Mouse (Mus musculus) intestine, embryonic 16.5 days (tissue): Measurements from ENCODE around the gene Rfx7. TPM values are rescaled to one million over a fixed set of nuclear protein-coding genes. Genes with fewer than 3 reads are reported as not detected.

Source experiments
- ATAC-seq: fragments of 200-750 bp; cut with Nextera tagmentation; 2 replicates; pipeline ENCODE4 v1.8.0; 2017; ENCODE audit warnings: moderate TSS enrichment, moderate library complexity
- H3K27ac ChIP-seq: fragments of 300-500 bp; sonication (generic); 2 replicates; pipeline ENCODE4 v1.5.1; 2014; ENCODE audit warnings: mild to moderate bottlenecking, low read length
- H3K27me3 ChIP-seq: fragments of 300-500 bp; sonication (generic); replicated peaks from 2 replicates; pipeline ENCODE4 v1.6.1; 2014; ENCODE audit warnings: low read length, control low read depth, mixed read lengths; ENCODE audit not compliant: control insufficient read depth, insufficient read depth
- H3K36me3 ChIP-seq: fragments of 300-500 bp; sonication (generic); 2 replicates; pipeline ENCODE4 v1.6.1; 2014; ENCODE audit warnings: low read length, control low read depth; ENCODE audit not compliant: control insufficient read depth, insufficient read depth
- H3K4me1 ChIP-seq: fragments of 300-500 bp; sonication (generic); 2 replicates; pipeline ENCODE4 v1.6.1; 2014; ENCODE audit warnings: low read length, control low read depth, mixed read lengths; ENCODE audit not compliant: control insufficient read depth, insufficient read depth
- H3K4me2 ChIP-seq: fragments of 300-500 bp; sonication (generic); 2 replicates; pipeline ENCODE4 v1.6.1; 2014; ENCODE audit warnings: low read depth, low read length, control low read depth
- H3K4me3 ChIP-seq: fragments of 300-500 bp; sonication (generic); 2 replicates; pipeline ENCODE4 v1.5.1; 2014; ENCODE audit warnings: mild to moderate bottlenecking, low read length
- H3K9ac ChIP-seq: fragments of 300-500 bp; sonication (generic); 2 replicates; pipeline ENCODE4 v1.6.1; 2014; ENCODE audit warnings: low read depth, low read length
- H3K9me3 ChIP-seq: fragments of 300-500 bp; sonication (generic); 2 replicates; pipeline ENCODE4 v1.6.1; 2016; ENCODE audit warnings: low read length, control low read depth; ENCODE audit not compliant: control insufficient read depth
- WGBS: fragments of 180-500 bp; shearing (Covaris S2); extraction: QIAGEN DNeasy Blood & Tissue Kit; methylation state at CpG from one replicate; pipeline ENCODE4 v1.1.7; 2014; 5-methylcytosine and 5-hydroxymethylcytosine counted together
- polyA plus RNA-seq: library from polyadenylated mRNA; unstranded; fragments of >200 nt; fragmentation: Nextera tagmentation; extraction: Ambion mirVana; gene quantifications from 2 replicates; pipeline ENCODE4 v1.2.1, GENCODE M21; 2015

Gene Rfx7
- polyA plus RNA-seq, 1 experiment from 2014 or later, result 6.3 TPM

DNA sequence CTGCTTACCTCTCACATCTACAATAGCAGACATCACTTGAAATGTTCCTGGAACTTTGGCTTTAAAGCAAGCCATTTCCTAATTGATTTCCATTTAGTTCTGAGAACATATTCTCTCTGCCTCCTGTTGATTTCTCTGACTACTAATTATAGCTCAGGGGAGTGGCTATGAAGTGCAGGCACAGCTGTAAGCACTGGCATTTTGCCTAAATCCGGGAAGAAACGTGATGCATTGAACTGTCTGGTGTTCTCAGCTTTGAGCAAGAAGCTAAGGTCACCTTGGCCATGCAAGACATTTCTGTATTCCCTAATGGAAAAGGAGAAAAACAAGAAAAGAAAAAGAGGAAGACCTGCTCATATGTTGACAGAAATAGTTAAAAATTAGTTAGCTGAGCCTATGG is 96.6 kb downstream of the Rfx7 start:
- peak overlapping the region; percentile 54; the same call in 1 of the 2 replicates for H3K27ac ChIP-seq
- no peak overlapping the region for H3K4me2 ChIP-seq
- 9% methylated on average over 2 of the region's 2 CpGs for WGBS
- no peaks in the 10 kb centered on the region for H3K9me3 ChIP-seq
- H3K4me3 ChIP-seq, result no peak overlapping the region
- no peaks in the 10 kb centered on the region for H3K36me3 ChIP-seq
- peaks cover 11% of the 10 kb centered on the region; the same call in 1 of the 2 replicates for H3K4me1 ChIP-seq
- ATAC-seq, result peak; percentile 83
- H3K9ac ChIP-seq, result no peak overlapping the region
- no peaks in the 10 kb centered on the region for H3K27me3 ChIP-seq

DNA sequence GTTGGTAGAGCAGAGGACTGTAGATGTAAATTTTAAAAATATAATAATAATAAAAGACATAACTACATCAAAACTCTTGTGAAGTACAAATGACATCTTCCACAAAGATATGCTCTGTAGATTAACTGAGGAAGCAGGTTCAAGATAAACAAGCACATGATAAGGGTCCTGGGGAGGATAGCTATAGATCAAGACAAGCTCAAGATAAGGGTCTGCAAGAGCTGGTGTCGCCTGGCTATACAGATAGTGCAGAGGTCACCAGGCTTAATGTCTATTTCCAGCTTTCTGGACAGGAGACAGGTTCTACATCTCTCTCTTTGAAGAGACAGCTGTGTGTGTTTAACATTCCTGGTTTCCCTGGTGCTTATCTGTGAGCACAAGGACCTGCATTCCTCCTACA is 100.2 kb downstream of the Rfx7 start:
- Histone ChIP-seq H3K27me3 (no peaks in the 10 kb centered on the region), H3K4me2 (no peak overlapping the region), H3K27ac (no peak overlapping the region), H3K4me1 (peaks cover 11% of the 10 kb centered on the region; the same call in 1 of the 2 replicates), H3K4me3 (no peak overlapping the region), H3K9me3 (no peaks in the 10 kb centered on the region), H3K36me3 (no peaks in the 10 kb centered on the region), H3K9ac (no peak overlapping the region)
- ATAC-seq, result no peak
- WGBS, result 15% methylated on average over 1 of the region's 1 CpGs

DNA sequence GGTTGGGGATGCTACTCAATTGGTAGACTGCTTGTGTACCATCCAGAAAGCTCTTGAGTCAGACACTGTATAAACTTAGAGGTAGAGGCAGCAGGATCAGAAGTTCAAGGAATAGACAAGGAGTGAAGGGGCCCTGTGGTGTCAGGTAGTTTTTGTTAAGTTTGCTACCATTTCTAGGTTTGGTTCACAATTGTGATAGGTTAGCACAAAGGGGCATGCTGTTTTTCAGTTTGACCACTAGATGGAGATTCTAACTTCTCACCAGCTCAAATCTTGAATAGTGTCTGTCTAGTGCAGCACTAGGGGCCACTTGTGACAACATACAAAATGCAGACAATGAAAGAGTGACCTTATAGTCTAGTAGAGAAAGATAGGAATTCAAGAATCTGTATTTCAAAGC is 103.1 kb downstream of the Rfx7 start:
- Histone ChIP-seq H3K4me1 (peaks cover 9% of the 10 kb centered on the region; the same call in 1 of the 2 replicates), H3K4me2 (no peak overlapping the region), H3K36me3 (no peaks in the 10 kb centered on the region), H3K9ac (no peak overlapping the region), H3K27ac (no peak overlapping the region), H3K9me3 (no peaks in the 10 kb centered on the region), H3K27me3 (no peaks in the 10 kb centered on the region), H3K4me3 (no peak overlapping the region)
- no peak for ATAC-seq

DNA sequence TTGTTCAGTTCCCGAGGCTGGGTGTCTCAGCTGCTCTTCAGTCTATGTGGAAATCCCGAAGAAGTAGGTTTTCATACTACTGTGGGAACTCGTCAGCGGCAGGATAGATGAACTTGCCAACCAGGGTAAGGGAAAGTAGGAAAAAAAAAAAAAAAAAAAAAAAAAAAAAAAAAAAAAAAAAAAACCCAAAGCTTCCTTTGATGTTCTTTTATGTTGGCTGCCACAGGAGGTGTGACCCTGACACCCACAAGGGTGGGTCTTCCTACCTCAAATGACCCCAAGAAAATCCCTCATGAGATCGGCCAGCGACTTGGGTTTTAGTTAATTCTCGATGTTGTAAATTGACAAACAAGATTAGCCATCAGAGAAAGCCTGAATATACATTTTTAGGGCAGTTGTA is 104.5 kb downstream of the Rfx7 start:
- Histone ChIP-seq H3K9me3 (no peaks in the 10 kb centered on the region), H3K4me2 (no peak overlapping the region), H3K27me3 (no peaks in the 10 kb centered on the region), H3K4me1 (peaks cover 23% of the 10 kb centered on the region), H3K27ac (no peak overlapping the region), H3K36me3 (no peaks in the 10 kb centered on the region), H3K4me3 (no peak overlapping the region), H3K9ac (no peak overlapping the region)
- WGBS, result 85% methylated on average over 7 of the region's 7 CpGs
- no peak for ATAC-seq

DNA sequence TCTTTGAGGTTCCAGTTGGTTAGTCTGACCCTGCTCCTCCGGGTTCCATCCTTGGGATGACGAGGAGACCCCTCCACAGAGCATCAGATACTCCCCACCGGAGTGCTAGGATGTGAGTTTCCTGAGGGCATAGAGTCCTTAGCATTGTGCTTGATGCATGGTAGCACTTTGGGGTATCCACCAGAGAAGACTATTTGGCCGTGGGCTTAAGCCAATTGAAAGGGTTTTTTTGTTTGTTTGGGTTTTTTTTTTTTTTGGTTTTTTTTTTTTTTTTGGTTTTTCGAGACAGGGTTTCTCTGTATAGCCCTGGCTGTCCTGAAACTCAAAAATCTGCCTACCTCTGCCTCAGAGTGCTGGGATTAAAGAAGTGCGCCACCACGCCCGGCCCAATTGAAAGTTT is 105.2 kb downstream of the Rfx7 start:
- ATAC-seq, result no peak
- Histone ChIP-seq H3K4me3 (no peak overlapping the region), H3K27me3 (no peaks in the 10 kb centered on the region), H3K4me1 (peaks cover 23% of the 10 kb centered on the region), H3K9me3 (no peaks in the 10 kb centered on the region), H3K27ac (no peak overlapping the region), H3K9ac (no peak overlapping the region), H3K4me2 (no peak overlapping the region), H3K36me3 (no peaks in the 10 kb centered on the region)
- WGBS, result 82% methylated on average over 8 of the region's 8 CpGs

DNA sequence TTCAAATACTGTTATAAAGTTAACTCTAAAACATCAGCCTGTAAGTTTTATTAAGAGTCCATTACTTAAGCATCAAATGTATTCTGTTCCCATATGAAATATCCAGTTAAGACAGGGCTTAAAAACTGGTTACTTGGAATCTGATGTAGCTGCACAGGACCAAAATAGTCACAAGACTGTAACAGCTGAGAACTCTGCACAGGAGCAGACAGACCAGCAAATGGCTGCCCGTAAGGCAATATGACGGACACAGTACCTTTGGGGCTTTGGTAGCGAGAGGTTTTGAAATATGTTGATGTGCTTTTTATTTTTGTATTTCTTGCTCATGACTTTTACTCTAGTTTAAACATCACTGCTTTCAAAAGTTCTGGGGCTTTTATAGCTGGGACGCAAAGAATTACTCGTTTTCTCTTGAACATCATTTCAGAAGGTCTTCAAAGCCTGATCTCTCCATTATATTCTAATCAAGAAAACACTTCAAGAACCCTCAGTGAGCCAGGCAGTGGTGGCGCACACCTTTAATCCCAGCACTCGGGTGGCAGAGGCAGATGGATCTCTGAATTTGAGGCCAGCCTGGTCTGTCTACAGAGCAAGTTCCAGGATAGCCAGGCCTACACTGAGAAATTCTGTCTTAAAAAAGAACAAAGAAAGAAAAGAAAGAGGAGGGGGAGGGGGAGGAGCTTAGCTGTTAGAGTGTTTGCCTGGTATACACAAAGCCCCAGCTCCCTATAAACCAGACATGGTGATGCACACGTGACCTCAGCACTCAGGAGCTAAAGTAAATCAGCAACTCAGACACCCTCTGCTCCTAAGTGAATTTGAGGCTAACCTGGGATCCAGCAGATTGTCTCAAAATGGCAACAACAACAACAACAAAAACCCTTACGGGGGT is 107.2 kb downstream of the Rfx7 start:
- H3K9me3 ChIP-seq, result no peaks in the 10 kb centered on the region
- peak; percentile 79 for ATAC-seq
- H3K36me3 ChIP-seq, result no peaks in the 10 kb centered on the region
- 44% methylated on average over 9 of the region's 9 CpGs for WGBS
- peak overlapping the region; percentile 65 for H3K4me2 ChIP-seq
- peak overlapping the region; percentile 35 for H3K4me3 ChIP-seq
- peak overlapping the region; percentile 96 for H3K27ac ChIP-seq
- H3K27me3 ChIP-seq, result no peaks in the 10 kb centered on the region
- peaks cover 31% of the 10 kb centered on the region for H3K4me1 ChIP-seq
- peak overlapping the region; percentile 73 for H3K9ac ChIP-seq

DNA sequence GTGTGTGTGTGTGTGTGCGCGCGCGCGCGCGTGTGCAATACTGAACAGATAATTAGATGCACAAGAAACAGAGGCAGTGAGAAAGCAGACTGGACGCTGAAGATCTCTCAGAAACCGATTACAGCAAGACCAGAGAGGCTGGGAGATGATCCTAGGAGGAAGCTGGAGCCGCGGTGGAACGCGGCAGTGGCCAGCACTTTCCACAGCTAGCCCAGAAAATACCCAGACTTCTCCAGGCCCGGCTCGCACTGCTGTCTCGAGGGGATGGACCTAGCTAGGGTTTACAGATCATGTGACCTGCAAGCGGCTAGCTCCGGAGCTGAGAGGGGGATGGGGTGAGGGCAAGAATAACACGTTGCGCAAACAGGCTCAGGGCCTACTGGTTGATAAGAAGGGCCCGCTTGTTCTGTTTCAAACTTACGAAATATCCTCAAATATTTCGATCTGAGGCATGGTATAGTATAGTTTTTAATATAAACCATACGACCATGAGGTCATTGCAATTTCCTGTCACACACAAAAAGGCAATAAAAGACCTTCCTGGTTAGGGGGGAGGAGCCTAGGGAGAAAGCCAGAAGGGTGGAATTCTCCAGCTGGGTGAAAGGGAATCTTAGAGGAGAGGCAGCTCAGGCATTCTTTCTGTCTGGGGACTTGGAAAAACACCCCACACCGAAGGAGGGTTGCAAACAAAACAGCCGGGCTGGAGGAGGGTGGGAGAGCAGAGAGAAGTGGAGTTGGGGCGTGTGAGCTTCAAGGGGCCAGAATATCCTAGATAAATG is 108.0 kb downstream of the Rfx7 start:
- peaks cover 32% of the 10 kb centered on the region for H3K4me1 ChIP-seq
- 1% methylated on average over 27 of the region's 27 CpGs for WGBS
- ATAC-seq, result peak; percentile 95
- H3K9me3 ChIP-seq, result no peaks in the 10 kb centered on the region
- no peaks in the 10 kb centered on the region for H3K36me3 ChIP-seq
- peak overlapping the region; percentile 35 for H3K4me3 ChIP-seq
- peak overlapping the region; percentile 65 for H3K4me2 ChIP-seq
- H3K27ac ChIP-seq, result peak overlapping the region; percentile 96
- no peaks in the 10 kb centered on the region for H3K27me3 ChIP-seq
- H3K9ac ChIP-seq, result peak overlapping the region; percentile 73

DNA sequence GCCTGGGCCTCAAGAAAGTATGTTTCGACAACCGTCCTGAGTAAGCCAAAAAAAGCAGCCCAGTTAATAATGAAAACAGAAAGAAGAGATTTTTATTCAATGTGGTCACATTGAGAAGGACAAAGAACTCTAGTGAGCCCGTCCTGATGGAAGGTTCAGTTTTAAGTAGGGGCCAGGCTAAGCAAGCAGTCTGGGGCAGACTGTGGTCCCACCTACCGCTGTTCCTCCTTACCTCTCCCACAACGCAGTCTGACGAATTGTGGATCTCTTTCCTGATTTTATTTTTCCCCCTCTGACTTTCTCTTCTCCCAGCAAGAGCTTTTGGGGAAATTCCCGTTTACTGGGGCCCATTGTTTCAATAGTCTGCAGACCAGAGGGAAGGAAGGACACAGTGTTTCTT is 108.6 kb downstream of the Rfx7 start:
- peak overlapping the region; percentile 96 for H3K27ac ChIP-seq
- peak; percentile 10; the same call in 1 of the 2 replicates for ATAC-seq
- 13% methylated on average over 7 of the region's 7 CpGs for WGBS
- peak overlapping the region; percentile 73 for H3K9ac ChIP-seq
- no peaks in the 10 kb centered on the region for H3K27me3 ChIP-seq
- H3K4me1 ChIP-seq, result peaks cover 32% of the 10 kb centered on the region
- H3K36me3 ChIP-seq, result no peaks in the 10 kb centered on the region
- peak overlapping the region; percentile 65 for H3K4me2 ChIP-seq
- peak overlapping the region; percentile 35 for H3K4me3 ChIP-seq
- no peaks in the 10 kb centered on the region for H3K9me3 ChIP-seq

DNA sequence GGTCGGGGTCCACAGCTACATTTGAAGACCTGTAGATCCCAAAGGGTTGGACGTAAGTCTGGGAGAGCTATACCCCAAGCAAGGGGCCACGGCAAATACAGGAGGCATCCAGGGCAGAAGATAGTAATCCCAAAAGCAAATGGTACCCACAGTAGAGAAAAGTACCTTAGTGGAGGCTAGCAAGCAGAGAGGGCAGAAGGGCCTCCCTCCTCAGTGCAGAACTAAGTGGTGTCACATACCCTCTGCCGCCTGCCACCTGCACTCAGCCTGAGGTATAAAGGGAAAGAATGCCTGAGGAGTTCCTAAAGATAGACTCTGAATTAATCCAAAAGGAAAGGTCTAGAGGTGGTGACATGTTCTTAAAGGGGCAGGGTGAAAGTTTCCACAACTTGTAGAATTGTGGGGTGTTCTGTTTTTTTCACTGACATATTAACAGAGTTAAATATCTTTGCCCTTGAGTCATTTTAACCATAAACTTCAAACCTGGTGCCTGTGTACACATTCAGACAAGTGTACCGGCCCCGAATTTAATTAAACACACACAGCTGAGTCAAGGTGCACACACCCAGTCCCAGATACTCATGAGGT is 109.1 kb downstream of the Rfx7 start:
- H3K4me3 ChIP-seq, result peak overlapping the region; percentile 18
- peak overlapping the region; percentile 65; the same call in 1 of the 2 replicates for H3K4me2 ChIP-seq
- ATAC-seq, result no peak
- H3K9me3 ChIP-seq, result no peaks in the 10 kb centered on the region
- peak overlapping the region; percentile 96 for H3K27ac ChIP-seq
- H3K36me3 ChIP-seq, result no peaks in the 10 kb centered on the region
- no peaks in the 10 kb centered on the region for H3K27me3 ChIP-seq
- 51% methylated on average over 6 of the region's 6 CpGs for WGBS
- H3K4me1 ChIP-seq, result peaks cover 32% of the 10 kb centered on the region
- peak overlapping the region; percentile 73 for H3K9ac ChIP-seq
